Mouse (Mus musculus) midbrain, embryonic 10.5 days (tissue): ENCODE measurements at regions not wholly inside any gene's neighbourhood (a gene's known extent, or its start where the extent isn't known, plus 50 kb on each side); places are given as distances from the start of the nearest gene placed in this dataset.

ENCODE experiments used
- DNase-seq: peaks from one replicate; pipeline ENCODE4 v3.0.0-alpha.2; 2017; ENCODE audit warnings: low spot score
- H3K27ac ChIP-seq: fragments of 300-500 bp; sonication (generic); replicated peaks from 2 replicates; pipeline ENCODE4 v1.5.1; 2016; ENCODE audit warnings: mild to moderate bottlenecking
- H3K27me3 ChIP-seq: fragments of 300-500 bp; sonication (generic); 2 replicates; pipeline ENCODE4 v1.6.1; 2016; ENCODE audit warnings: low read depth, mild to moderate bottlenecking; ENCODE audit not compliant: poor library complexity, severe bottlenecking
- H3K36me3 ChIP-seq: fragments of 300-500 bp; sonication (generic); 2 replicates; pipeline ENCODE4 v1.6.1; 2016; ENCODE audit warnings: mild to moderate bottlenecking, moderate library complexity
- H3K4me1 ChIP-seq: fragments of 300-500 bp; sonication (generic); 2 replicates; pipeline ENCODE4 v1.6.1; 2016
- H3K4me3 ChIP-seq: fragments of 300-500 bp; sonication (generic); 2 replicates; pipeline ENCODE4 v1.5.1; 2016; ENCODE audit warnings: mild to moderate bottlenecking, moderate library complexity
- H3K9me3 ChIP-seq: fragments of 300-500 bp; sonication (generic); replicated peaks from 2 replicates; pipeline ENCODE4 v1.6.1; 2016; ENCODE audit warnings: mild to moderate bottlenecking
- WGBS: fragments of 180-500 bp; shearing (Covaris S2); methylation state at CpG from one replicate; pipeline ENCODE4 v1.1.7; 2016; 5-methylcytosine and 5-hydroxymethylcytosine counted together

GRCm38 (mm10) chr9:27453476-27453875 lies 56.9 kb downstream of the Spata19 start:
- Histone ChIP-seq H3K36me3 (no peaks in the 10 kb centered on the region), H3K27me3 (no peaks in the 10 kb centered on the region), H3K27ac (no peak overlapping the region), H3K4me3 (no peak overlapping the region), H3K9me3 (no peaks in the 10 kb centered on the region), H3K4me1 (peaks cover 15% of the 10 kb centered on the region)
- WGBS = 88% methylated on average over 2 of the region's 2 CpGs
- no peak for DNase-seq

GRCm38 (mm10) chr9:27453924-27454652 lies 57.5 kb downstream of the Spata19 start:
- Histone ChIP-seq H3K27me3 (no peaks in the 10 kb centered on the region), H3K36me3 (no peaks in the 10 kb centered on the region), H3K27ac (no peak overlapping the region), H3K4me1 (peaks cover 18% of the 10 kb centered on the region), H3K9me3 (no peaks in the 10 kb centered on the region), H3K4me3 (no peak overlapping the region)
- DNase-seq = no peak
- 79% methylated on average over 10 of the region's 10 CpGs for WGBS

- 52% methylated on average over 3 of the region's 3 CpGs for WGBS
- no peak overlapping the region for H3K27ac ChIP-seq
- H3K36me3 ChIP-seq = no peaks in the 10 kb centered on the region
- H3K4me3 ChIP-seq = no peak overlapping the region
- no peak for DNase-seq
- H3K27me3 ChIP-seq = no peaks in the 10 kb centered on the region
- H3K9me3 ChIP-seq = no peaks in the 10 kb centered on the region
- H3K4me1 ChIP-seq = peaks cover 9% of the 10 kb centered on the region
Measured at GRCm38 (mm10) chr9:27458335-27459040, 61.9 kb downstream of the Spata19 start.

GRCm38 (mm10) chr9:27461029-27461428 lies 64.4 kb downstream of the Spata19 start:
- H3K36me3 ChIP-seq = no peaks in the 10 kb centered on the region
- no peaks in the 10 kb centered on the region for H3K9me3 ChIP-seq
- H3K27me3 ChIP-seq = no peaks in the 10 kb centered on the region
- no peak for DNase-seq
- 58% methylated on average over 8 of the region's 8 CpGs for WGBS
- H3K4me1 ChIP-seq = peaks cover 9% of the 10 kb centered on the region
- H3K27ac ChIP-seq = no peak overlapping the region
- H3K4me3 ChIP-seq = no peak overlapping the region

GRCm38 (mm10) chr9:27464006-27464405 lies 67.4 kb downstream of the Spata19 start:
- H3K36me3 ChIP-seq = no peaks in the 10 kb centered on the region
- H3K4me3 ChIP-seq = no peak overlapping the region
- H3K4me1 ChIP-seq = no peaks in the 10 kb centered on the region
- H3K9me3 ChIP-seq = no peaks in the 10 kb centered on the region
- 92% methylated on average over 1 of the region's 1 CpGs for WGBS
- no peaks in the 10 kb centered on the region for H3K27me3 ChIP-seq
- H3K27ac ChIP-seq = no peak overlapping the region
- DNase-seq = no peak

GRCm38 (mm10) chr9:27475468-27475867 lies 78.9 kb downstream of the Spata19 start:
- no peak overlapping the region for H3K27ac ChIP-seq
- H3K36me3 ChIP-seq = no peaks in the 10 kb centered on the region
- no peaks in the 10 kb centered on the region for H3K27me3 ChIP-seq
- no peaks in the 10 kb centered on the region for H3K4me1 ChIP-seq
- WGBS = 88% methylated on average over 10 of the region's 10 CpGs
- no peaks in the 10 kb centered on the region for H3K9me3 ChIP-seq
- no peak overlapping the region for H3K4me3 ChIP-seq
- no peak for DNase-seq

GRCm38 (mm10) chr9:27476636-27477035 lies 80.0 kb downstream of the Spata19 start:
- no peak for DNase-seq
- H3K9me3 ChIP-seq = no peaks in the 10 kb centered on the region
- H3K27me3 ChIP-seq = no peaks in the 10 kb centered on the region
- WGBS = 92% methylated on average over 5 of the region's 5 CpGs
- H3K36me3 ChIP-seq = no peaks in the 10 kb centered on the region
- H3K4me3 ChIP-seq = no peak overlapping the region
- no peaks in the 10 kb centered on the region for H3K4me1 ChIP-seq
- H3K27ac ChIP-seq = no peak overlapping the region

- 71% methylated on average over 4 of the region's 4 CpGs for WGBS
- Histone ChIP-seq H3K36me3 (no peaks in the 10 kb centered on the region), H3K4me3 (no peak overlapping the region), H3K27me3 (no peaks in the 10 kb centered on the region), H3K27ac (no peak overlapping the region), H3K9me3 (no peaks in the 10 kb centered on the region), H3K4me1 (no peaks in the 10 kb centered on the region)
- DNase-seq = no peak
Measured at GRCm38 (mm10) chr9:27477079-27477687, 80.6 kb downstream of the Spata19 start.

GRCm38 (mm10) chr9:27478346-27478745 lies 81.7 kb downstream of the Spata19 start:
- H3K4me1 ChIP-seq = no peaks in the 10 kb centered on the region
- H3K4me3 ChIP-seq = no peak overlapping the region
- H3K27me3 ChIP-seq = no peaks in the 10 kb centered on the region
- DNase-seq = no peak
- no peaks in the 10 kb centered on the region for H3K36me3 ChIP-seq
- H3K27ac ChIP-seq = no peak overlapping the region
- H3K9me3 ChIP-seq = no peaks in the 10 kb centered on the region
- 94% methylated on average over 3 of the region's 3 CpGs for WGBS

- DNase-seq = no peak
- no peak overlapping the region for H3K4me3 ChIP-seq
Measured at GRCm38 (mm10) chr9:27501816-27502215, 105.2 kb downstream of the Spata19 start.

GRCm38 (mm10) chr9:27509157-27509556 lies 112.6 kb downstream of the Spata19 start:
- no peak for DNase-seq
- WGBS = 92% methylated on average over 5 of the region's 5 CpGs
- no peaks in the 10 kb centered on the region for H3K27me3 ChIP-seq
- H3K4me3 ChIP-seq = no peak overlapping the region
- no peaks in the 10 kb centered on the region for H3K4me1 ChIP-seq
- no peaks in the 10 kb centered on the region for H3K36me3 ChIP-seq
- H3K9me3 ChIP-seq = no peaks in the 10 kb centered on the region
- no peak overlapping the region for H3K27ac ChIP-seq

More at GRCm38 (mm10) chr9:27501816-27502215, 105.2 kb downstream of the Spata19 start:
- WGBS = 79% methylated on average over 6 of the region's 6 CpGs
- H3K36me3 ChIP-seq = no peaks in the 10 kb centered on the region
- no peak overlapping the region for H3K27ac ChIP-seq
- no peaks in the 10 kb centered on the region for H3K9me3 ChIP-seq
- H3K27me3 ChIP-seq = no peaks in the 10 kb centered on the region
- H3K4me1 ChIP-seq = peaks cover 13% of the 10 kb centered on the region

- Histone ChIP-seq H3K27ac (no peak overlapping the region), H3K36me3 (no peaks in the 10 kb centered on the region), H3K4me1 (no peaks in the 10 kb centered on the region), H3K9me3 (no peaks in the 10 kb centered on the region), H3K27me3 (no peaks in the 10 kb centered on the region), H3K4me3 (no peak overlapping the region)
- WGBS = 93% methylated on average over 9 of the region's 9 CpGs
- DNase-seq = no peak
Measured at GRCm38 (mm10) chr9:27509711-27510110, 113.1 kb downstream of the Spata19 start.

GRCm38 (mm10) chr9:27511161-27511560 lies 114.6 kb downstream of the Spata19 start:
- H3K4me1 ChIP-seq = no peaks in the 10 kb centered on the region
- no peaks in the 10 kb centered on the region for H3K9me3 ChIP-seq
- 73% methylated on average over 2 of the region's 2 CpGs for WGBS
- H3K4me3 ChIP-seq = no peak overlapping the region
- H3K36me3 ChIP-seq = no peaks in the 10 kb centered on the region
- H3K27ac ChIP-seq = no peak overlapping the region
- no peak for DNase-seq
- no peaks in the 10 kb centered on the region for H3K27me3 ChIP-seq
